Mouse (Mus musculus): ENCODE data around the gene Atg7. TPM values are rescaled to one million over a fixed set of nuclear protein-coding genes. Genes with fewer than 3 reads are reported as not detected.

The Atg7 gene
- polyA plus RNA-seq, 1 experiment from 2014 or later, result 14.0 TPM

DNA sequence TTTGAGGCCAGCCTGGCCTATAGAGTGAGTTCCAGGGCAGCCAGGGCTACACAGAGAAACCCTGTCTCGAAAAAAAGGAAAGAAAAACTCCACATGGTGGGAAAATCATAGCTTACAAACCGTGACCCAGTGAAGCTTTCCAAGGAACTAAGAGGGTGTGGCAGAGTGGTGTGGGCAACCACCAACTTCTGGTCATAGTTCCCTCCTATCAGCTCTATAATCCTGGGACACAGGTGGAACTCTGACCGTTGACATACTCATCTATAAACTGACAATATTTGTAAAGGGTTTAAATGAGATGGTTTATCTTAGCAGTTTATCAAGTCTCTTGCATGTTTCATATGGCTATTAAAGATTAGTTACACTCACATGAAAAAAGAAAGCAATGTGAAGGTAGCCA, 64.1 kb downstream of the Atg7 start:
- 70% methylated on average over 3 of the region's 3 CpGs for WGBS
- H3K36me3 ChIP-seq (ENCODE audit: control insufficient read depth, insufficient read depth, low read length), result no peaks in the 10 kb centered on the region; the same call in 1 of the 2 replicates
- ATAC-seq (ENCODE audit: low FRiP score, low TSS enrichment), result no peak
- H3K9ac ChIP-seq (ENCODE audit: low read length), result no peak overlapping the region
- no peaks in the 10 kb centered on the region for H3K27me3 ChIP-seq (ENCODE audit: control insufficient read depth, insufficient read depth, low read length)
- no peaks in the 10 kb centered on the region for H3K9me3 ChIP-seq (ENCODE audit: control insufficient read depth, low read length)
- no peak overlapping the region for H3K4me3 ChIP-seq (ENCODE audit: low read depth, low read length)
- DNase-seq (ENCODE audit: low spot score), result no peak
- H3K4me1 ChIP-seq (replicated peaks; ENCODE audit: control insufficient read depth, insufficient read depth), result no peaks in the 10 kb centered on the region
- TF ChIP-seq CTCF (IDR thresholded peaks at IDR 0.05; ENCODE audit: low read depth), result no peak
- TF ChIP-seq EP300 (optimal IDR thresholded peaks at IDR 0.05), result no peak
- H3K4me2 ChIP-seq (replicated peaks; ENCODE audit: low read depth), result no peak overlapping the region
- H3K27ac ChIP-seq (replicated peaks), result no peak overlapping the region

GRCm38 (mm10) chr6:114712242-114713050, 69.5 kb downstream of the Atg7 start:
- H3K4me3 ChIP-seq (ENCODE audit: low read depth, low read length), result no peak overlapping the region
- DNase-seq (ENCODE audit: low spot score) (no peak), ATAC-seq (ENCODE audit: low FRiP score, low TSS enrichment) (no peak)
- H3K27ac ChIP-seq (replicated peaks), result no peak overlapping the region
- no peak overlapping the region for H3K9ac ChIP-seq (ENCODE audit: low read length)
- WGBS, result 39% methylated on average over 4 of the region's 4 CpGs
- no peaks in the 10 kb centered on the region for H3K4me1 ChIP-seq (replicated peaks; ENCODE audit: control insufficient read depth, insufficient read depth)
- no peaks in the 10 kb centered on the region for H3K9me3 ChIP-seq (ENCODE audit: control insufficient read depth, low read length)
- H3K36me3 ChIP-seq (ENCODE audit: control insufficient read depth, insufficient read depth, low read length), result no peaks in the 10 kb centered on the region; the same call in 1 of the 2 replicates
- H3K27me3 ChIP-seq (ENCODE audit: control insufficient read depth, insufficient read depth, low read length), result no peaks in the 10 kb centered on the region
- no peak overlapping the region for H3K4me2 ChIP-seq (replicated peaks; ENCODE audit: low read depth)
- TF ChIP-seq EP300 (optimal IDR thresholded peaks at IDR 0.05) (no peak), CTCF (IDR thresholded peaks at IDR 0.05; ENCODE audit: low read depth) (no peak)

DNA sequence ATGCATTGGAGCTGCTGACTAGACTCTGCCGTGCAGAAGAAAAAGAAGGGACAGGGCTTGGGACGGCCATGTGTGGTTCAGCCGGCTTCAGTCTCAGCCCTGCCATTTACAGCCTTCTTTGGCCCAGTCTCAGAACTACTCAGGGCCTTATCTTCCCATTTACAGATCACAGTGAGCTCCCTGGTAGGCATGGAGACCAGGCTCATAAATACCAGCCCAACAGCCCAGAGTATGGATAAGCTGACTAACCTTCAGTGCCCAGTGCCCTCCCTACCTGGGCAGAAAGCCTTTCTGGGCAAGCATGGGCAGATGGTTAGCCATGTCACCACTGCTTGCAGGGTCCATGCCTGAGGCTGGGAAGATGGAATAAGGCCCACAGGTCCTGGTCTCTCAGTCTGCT, 70.6 kb downstream of the Atg7 start:
- no peaks in the 10 kb centered on the region for H3K9me3 ChIP-seq (ENCODE audit: control insufficient read depth, low read length)
- H3K27ac ChIP-seq (replicated peaks), result no peak overlapping the region
- 82% methylated on average over 3 of the region's 3 CpGs for WGBS
- no peak for ATAC-seq (ENCODE audit: low FRiP score, low TSS enrichment)
- H3K36me3 ChIP-seq (ENCODE audit: control insufficient read depth, insufficient read depth, low read length), result no peaks in the 10 kb centered on the region
- no peaks in the 10 kb centered on the region for H3K27me3 ChIP-seq (ENCODE audit: control insufficient read depth, insufficient read depth, low read length)
- H3K4me1 ChIP-seq (replicated peaks; ENCODE audit: control insufficient read depth, insufficient read depth), result no peaks in the 10 kb centered on the region
- no peak overlapping the region for H3K4me2 ChIP-seq (replicated peaks; ENCODE audit: low read depth)
- TF ChIP-seq CTCF (IDR thresholded peaks at IDR 0.05; ENCODE audit: low read depth), result no peak
- no peak for TF ChIP-seq EP300 (optimal IDR thresholded peaks at IDR 0.05)
- DNase-seq (ENCODE audit: low spot score), result no peak
- H3K9ac ChIP-seq (ENCODE audit: low read length), result no peak overlapping the region
- H3K4me3 ChIP-seq (ENCODE audit: low read depth, low read length), result no peak overlapping the region

- H3K4me2 ChIP-seq (replicated peaks; ENCODE audit: low read depth), result no peak overlapping the region
- WGBS, result 49% methylated on average over 5 of the region's 5 CpGs
- H3K27ac ChIP-seq (replicated peaks), result peak overlapping the region; percentile 49
- H3K36me3 ChIP-seq (ENCODE audit: control insufficient read depth, insufficient read depth, low read length), result no peaks in the 10 kb centered on the region
- H3K4me1 ChIP-seq (replicated peaks; ENCODE audit: control insufficient read depth, insufficient read depth), result no peaks in the 10 kb centered on the region
- no peak for DNase-seq (ENCODE audit: low spot score)
- H3K9ac ChIP-seq (ENCODE audit: low read length), result no peak overlapping the region
- TF ChIP-seq CTCF (IDR thresholded peaks at IDR 0.05; ENCODE audit: low read depth), result no peak
- TF ChIP-seq EP300 (optimal IDR thresholded peaks at IDR 0.05), result no peak
- ATAC-seq (ENCODE audit: low FRiP score, low TSS enrichment), result no peak
- no peaks in the 10 kb centered on the region for H3K27me3 ChIP-seq (ENCODE audit: control insufficient read depth, insufficient read depth, low read length)
- H3K4me3 ChIP-seq (ENCODE audit: low read depth, low read length), result no peak overlapping the region
- H3K9me3 ChIP-seq (ENCODE audit: control insufficient read depth, low read length), result no peaks in the 10 kb centered on the region
Observed at GRCm38 (mm10) chr6:114714654-114715053, 71.8 kb downstream of the Atg7 start.

GRCm38 (mm10) chr6:114715289-114716030, 72.6 kb downstream of the Atg7 start:
- no peak overlapping the region for H3K4me2 ChIP-seq (replicated peaks; ENCODE audit: low read depth)
- no peaks in the 10 kb centered on the region for H3K4me1 ChIP-seq (replicated peaks; ENCODE audit: control insufficient read depth, insufficient read depth)
- TF ChIP-seq CTCF (IDR thresholded peaks at IDR 0.05; ENCODE audit: low read depth) (0 out of 2 replicates have a peak, but pooled peaks have one; percentile 5), EP300 (optimal IDR thresholded peaks at IDR 0.05) (no peak)
- DNase-seq (ENCODE audit: low spot score), result no peak
- H3K36me3 ChIP-seq (ENCODE audit: control insufficient read depth, insufficient read depth, low read length), result no peaks in the 10 kb centered on the region
- 58% methylated on average over 7 of the region's 7 CpGs for WGBS
- peak; percentile 35; the same call in 1 of the 2 replicates for ATAC-seq (ENCODE audit: low FRiP score, low TSS enrichment)
- peak overlapping the region; percentile 46; the same call in 1 of the 2 replicates for H3K27ac ChIP-seq (replicated peaks)
- no peak overlapping the region for H3K9ac ChIP-seq (ENCODE audit: low read length)
- no peaks in the 10 kb centered on the region for H3K9me3 ChIP-seq (ENCODE audit: control insufficient read depth, low read length)
- H3K27me3 ChIP-seq (ENCODE audit: control insufficient read depth, insufficient read depth, low read length), result no peaks in the 10 kb centered on the region
- no peak overlapping the region for H3K4me3 ChIP-seq (ENCODE audit: low read depth, low read length)

GRCm38 (mm10) chr6:114719100-114719499, 76.2 kb downstream of the Atg7 start:
- no peaks in the 10 kb centered on the region for H3K27me3 ChIP-seq (ENCODE audit: control insufficient read depth, insufficient read depth, low read length)
- no peaks in the 10 kb centered on the region for H3K4me1 ChIP-seq (replicated peaks; ENCODE audit: control insufficient read depth, insufficient read depth)
- no peak for DNase-seq (ENCODE audit: low spot score)
- H3K9me3 ChIP-seq (ENCODE audit: control insufficient read depth, low read length), result no peaks in the 10 kb centered on the region
- H3K4me3 ChIP-seq (ENCODE audit: low read depth, low read length), result no peak overlapping the region
- no peak overlapping the region for H3K9ac ChIP-seq (ENCODE audit: low read length)
- H3K4me2 ChIP-seq (replicated peaks; ENCODE audit: low read depth), result no peak overlapping the region
- 47% methylated on average over 5 of the region's 5 CpGs for WGBS
- TF ChIP-seq CTCF (IDR thresholded peaks at IDR 0.05; ENCODE audit: low read depth), result no peak
- no peak for TF ChIP-seq EP300 (optimal IDR thresholded peaks at IDR 0.05)
- ATAC-seq (ENCODE audit: low FRiP score, low TSS enrichment), result no peak
- no peaks in the 10 kb centered on the region for H3K36me3 ChIP-seq (ENCODE audit: control insufficient read depth, insufficient read depth, low read length)
- no peak overlapping the region for H3K27ac ChIP-seq (replicated peaks)

Data from stomach, postnatal 0 days (tissue).